Mouse (Mus musculus) ES-Bruce4 (cell line): ENCODE results near the gene Nipsnap2. TPM values are rescaled to one million over a fixed set of nuclear protein-coding genes. Genes with fewer than 3 reads are reported as not detected.
A peak's percentile ranks its signal among the peaks of the same experiment; 100 is the strongest.

Experiments used
- H3K27ac ChIP-seq: 2 replicates; pipeline ENCODE4 v1.5.1; 2012; ENCODE audit warnings: low read length, inconsistent platforms; ENCODE audit not compliant: insufficient read depth
- H3K27me3 ChIP-seq: 2 replicates; pipeline ENCODE4 v1.6.1; 2012; ENCODE audit warnings: mild to moderate bottlenecking, low read length, inconsistent platforms; ENCODE audit not compliant: control insufficient read depth, poor library complexity, insufficient read depth, severe bottlenecking
- H3K36me3 ChIP-seq: 2 replicates; pipeline ENCODE4 v1.6.1; 2012; ENCODE audit warnings: inconsistent platforms, mild to moderate bottlenecking, low read length, moderate library complexity; ENCODE audit not compliant: control insufficient read depth, poor library complexity, insufficient read depth, severe bottlenecking
- H3K4me1 ChIP-seq: one replicate; pipeline ENCODE4 v1.8.1; 2011; ENCODE audit warnings: low read length; ENCODE audit not compliant: control insufficient read depth, insufficient read depth
- H3K4me3 ChIP-seq: 2 replicates; pipeline ENCODE4 v1.5.1; 2011; ENCODE audit warnings: low read depth, mild to moderate bottlenecking, low read length
- H3K9ac ChIP-seq: 2 replicates; pipeline ENCODE4 v1.6.1; 2012; ENCODE audit warnings: low read depth, mild to moderate bottlenecking, inconsistent platforms; ENCODE audit not compliant: poor library complexity, severe bottlenecking
- H3K9me3 ChIP-seq: replicated peaks from 2 replicates; pipeline ENCODE4 v1.6.1; 2012; ENCODE audit warnings: mild to moderate bottlenecking, low read length, inconsistent platforms; ENCODE audit not compliant: control insufficient read depth, poor library complexity, insufficient read depth, severe bottlenecking
- CTCF ChIP-seq: IDR thresholded peaks from one replicate; pipeline ENCODE4 v1.8.1; 2011; ENCODE audit warnings: low read depth, low read length
- EP300 ChIP-seq: IDR thresholded peaks from 2 replicates; pipeline ENCODE4 v1.6.1; 2011; ENCODE audit warnings: low read depth, low read length; ENCODE audit not compliant: insufficient read depth
- POLR2A ChIP-seq: IDR thresholded peaks from one replicate; pipeline ENCODE4 v1.8.1; 2011; ENCODE audit warnings: low read length; ENCODE audit not compliant: insufficient read depth
- polyA plus RNA-seq: library from polyadenylated mRNA; stranded (reverse); fragments of >200 nt; gene quantifications from 2 replicates; pipeline ENCODE4 v1.2.4, GENCODE M21; 2011; ENCODE audit warnings: low read depth; ENCODE audit not compliant: missing spikeins, insufficient read depth, insufficient read length

The Nipsnap2 gene
- polyA plus RNA-seq, 1 experiment, result 38.0 TPM

DNA sequence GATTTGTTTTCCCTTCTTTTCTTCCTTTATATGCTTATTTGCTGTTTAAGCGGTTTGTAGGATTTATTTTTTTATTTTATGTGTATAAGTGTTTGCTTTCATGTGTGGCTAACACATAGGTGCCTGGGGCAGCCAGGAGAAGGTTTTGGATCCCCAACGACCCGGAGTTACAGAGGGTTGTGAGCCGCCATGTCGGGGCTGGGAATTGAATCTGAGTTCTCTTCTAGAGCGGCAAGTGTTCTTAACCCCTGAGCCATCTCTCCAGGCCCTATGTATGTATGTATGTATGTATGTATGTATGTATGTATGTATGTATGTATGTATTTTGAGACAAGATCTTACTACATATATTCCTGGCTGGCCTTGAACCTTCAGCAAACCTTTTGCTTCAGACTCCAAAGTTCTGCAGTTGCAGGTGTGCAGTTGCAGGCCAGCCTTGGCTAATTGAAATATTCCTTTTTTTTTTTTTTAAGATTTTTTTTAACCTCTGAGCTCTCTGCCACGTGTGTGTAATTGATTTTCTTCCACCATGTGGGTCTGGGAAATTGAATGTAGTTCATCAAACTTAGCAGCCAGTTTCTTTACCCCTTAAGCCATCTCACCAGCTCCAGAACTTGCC is 1.0 kb downstream of the Nipsnap2 start:
- Histone ChIP-seq H3K36me3 (no peaks in the 10 kb centered on the region), H3K27me3 (no peaks in the 10 kb centered on the region), H3K9me3 (no peaks in the 10 kb centered on the region), H3K4me1 (peaks cover 4% of the 10 kb centered on the region), H3K9ac (peak overlapping the region; percentile 87), H3K27ac (no peak overlapping the region), H3K4me3 (peak overlapping the region; percentile 71)
- TF ChIP-seq EP300, result no peak
- TF ChIP-seq POLR2A, result no peak
- no peak for TF ChIP-seq CTCF

GRCm38 (mm10) chr5:129726784-129727183 is 1.9 kb downstream of the Nipsnap2 start:
- H3K27ac ChIP-seq, result no peak overlapping the region
- H3K9me3 ChIP-seq, result no peaks in the 10 kb centered on the region
- no peaks in the 10 kb centered on the region for H3K27me3 ChIP-seq
- no peak overlapping the region for H3K4me3 ChIP-seq
- H3K4me1 ChIP-seq, result peaks cover 4% of the 10 kb centered on the region
- peak overlapping the region; percentile 87; the same call in 1 of the 2 replicates for H3K9ac ChIP-seq
- TF ChIP-seq EP300 (no peak), CTCF (no peak), POLR2A (no peak)
- H3K36me3 ChIP-seq, result no peaks in the 10 kb centered on the region

DNA sequence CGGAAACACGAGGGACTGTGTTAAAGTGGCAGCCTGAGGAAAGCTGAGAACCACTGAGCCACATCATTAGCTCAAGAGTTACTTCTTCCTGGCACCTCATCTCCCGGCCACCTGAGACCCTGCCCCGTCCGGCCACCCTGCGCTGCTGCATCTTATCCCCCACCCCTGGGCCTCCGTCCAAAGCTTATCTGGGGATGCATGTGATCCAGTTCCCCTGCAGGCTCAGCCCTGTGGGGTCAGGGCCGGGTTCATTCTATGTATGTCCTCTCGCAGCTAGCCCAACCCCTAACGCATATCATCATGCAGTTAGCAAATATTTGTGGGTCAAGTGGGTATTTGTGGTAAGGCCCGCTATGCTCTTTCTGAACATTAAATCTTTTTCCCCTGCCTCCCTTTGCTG is 4.4 kb downstream of the Nipsnap2 start:
- Histone ChIP-seq H3K9me3 (no peaks in the 10 kb centered on the region), H3K36me3 (no peaks in the 10 kb centered on the region), H3K27ac (no peak overlapping the region), H3K4me1 (peaks cover 4% of the 10 kb centered on the region), H3K4me3 (no peak overlapping the region), H3K9ac (no peak overlapping the region), H3K27me3 (no peaks in the 10 kb centered on the region)
- no peak for TF ChIP-seq EP300
- no peak for TF ChIP-seq POLR2A
- no peak for TF ChIP-seq CTCF

- Histone ChIP-seq H3K27ac (no peak overlapping the region), H3K4me1 (peaks cover 4% of the 10 kb centered on the region), H3K27me3 (no peaks in the 10 kb centered on the region), H3K9ac (no peak overlapping the region), H3K4me3 (no peak overlapping the region; the same call in 1 of the 2 replicates), H3K36me3 (no peaks in the 10 kb centered on the region), H3K9me3 (no peaks in the 10 kb centered on the region)
- TF ChIP-seq CTCF (no peak), POLR2A (no peak), EP300 (no peak)
These were observed 5.5 kb downstream of the Nipsnap2 start for GRCm38 (mm10) chr5:129730344-129730743.

DNA sequence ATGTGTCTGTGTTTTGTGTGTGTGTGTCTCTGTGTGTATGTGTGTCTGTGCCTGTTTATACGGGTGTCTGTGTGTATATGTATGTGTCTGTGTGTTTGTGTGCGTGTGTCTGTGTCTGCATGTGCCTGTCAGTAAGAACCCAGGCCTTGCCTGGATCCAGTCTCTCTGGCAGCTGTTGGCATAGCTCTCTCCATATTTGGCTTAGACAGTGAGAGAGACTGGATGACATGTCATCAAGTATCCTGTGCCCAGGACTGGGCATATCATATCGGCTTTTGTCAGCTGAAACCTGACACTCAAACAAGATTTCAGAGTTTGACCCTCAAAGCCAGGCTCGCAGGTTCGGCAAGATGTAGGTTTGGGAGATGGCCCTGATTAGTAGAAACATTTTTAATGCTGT is 6.2 kb downstream of the Nipsnap2 start:
- no peak for TF ChIP-seq POLR2A
- no peak for TF ChIP-seq EP300
- no peak for TF ChIP-seq CTCF
- Histone ChIP-seq H3K4me3 (no peak overlapping the region), H3K36me3 (no peaks in the 10 kb centered on the region), H3K27ac (no peak overlapping the region), H3K9ac (no peak overlapping the region), H3K27me3 (no peaks in the 10 kb centered on the region), H3K9me3 (no peaks in the 10 kb centered on the region), H3K4me1 (peaks cover 4% of the 10 kb centered on the region)

DNA sequence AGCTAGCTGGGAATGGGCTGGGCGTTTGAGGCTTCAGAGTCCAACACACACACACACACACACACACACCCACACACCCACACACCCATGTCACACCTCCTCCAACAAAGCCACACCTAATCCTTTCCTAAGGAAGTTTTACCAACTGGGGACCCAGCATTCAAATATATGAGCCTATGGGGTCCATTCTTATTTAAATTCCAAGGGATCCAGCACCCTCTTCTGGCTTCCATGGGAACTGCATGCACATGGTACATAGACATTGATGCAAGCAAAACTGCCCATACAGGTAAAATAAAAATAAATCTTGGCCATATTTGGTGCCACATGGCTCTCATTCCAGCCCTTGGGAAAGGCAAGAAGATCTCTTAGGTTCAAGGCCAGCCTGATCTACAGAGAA is 16.1 kb downstream of the Nipsnap2 start:
- no peaks in the 10 kb centered on the region for H3K36me3 ChIP-seq
- H3K27ac ChIP-seq, result no peak overlapping the region
- TF ChIP-seq CTCF (no peak), POLR2A (no peak), EP300 (no peak)
- no peaks in the 10 kb centered on the region for H3K9me3 ChIP-seq
- no peaks in the 10 kb centered on the region for H3K27me3 ChIP-seq
- no peak overlapping the region for H3K9ac ChIP-seq
- no peak overlapping the region for H3K4me3 ChIP-seq
- no peaks in the 10 kb centered on the region for H3K4me1 ChIP-seq
